Mouse (Mus musculus) hindbrain, embryonic 15.5 days (tissue): Measurements from ENCODE around the gene Igtp. TPM values are rescaled to one million over a fixed set of nuclear protein-coding genes. Genes with fewer than 3 reads are reported as not detected.
A peak's percentile ranks its signal among the peaks of the same experiment; 100 is the strongest.
"Not testable (repeated sequence)": the region's sequence is repeated elsewhere in the genome, so short reads cannot be mapped to it uniquely, and the experiment has no call there.

Source experiments
- ATAC-seq: fragments of 200-750 bp; cut with Nextera tagmentation; 2 replicates; pipeline ENCODE4 v1.8.0; 2017; ENCODE audit warnings: low read depth, moderate number of reproducible peaks, moderate TSS enrichment; ENCODE audit not compliant: low FRiP score
- H3K27ac ChIP-seq: fragments of 300-500 bp; sonication (generic); replicated peaks from 2 replicates; pipeline ENCODE4 v1.5.1; 2015; ENCODE audit warnings: mild to moderate bottlenecking, inconsistent platforms
- H3K27me3 ChIP-seq: fragments of 300-500 bp; sonication (generic); 2 replicates; pipeline ENCODE4 v1.6.1; 2015; ENCODE audit warnings: control low read depth, inconsistent platforms
- H3K36me3 ChIP-seq: fragments of 300-500 bp; sonication (generic); 2 replicates; pipeline ENCODE4 v1.6.1; 2015; ENCODE audit warnings: control low read depth, inconsistent platforms
- H3K4me1 ChIP-seq: fragments of 300-500 bp; sonication (generic); replicated peaks from 2 replicates; pipeline ENCODE4 v1.6.1; 2015; ENCODE audit warnings: control low read depth, inconsistent platforms
- H3K4me2 ChIP-seq: fragments of 300-500 bp; sonication (generic); 2 replicates; pipeline ENCODE4 v1.6.1; 2015; ENCODE audit warnings: moderate library complexity, mild to moderate bottlenecking, inconsistent platforms
- H3K4me3 ChIP-seq: fragments of 300-500 bp; sonication (generic); 2 replicates; pipeline ENCODE4 v1.5.1; 2015; ENCODE audit warnings: mild to moderate bottlenecking, inconsistent platforms
- H3K9ac ChIP-seq: fragments of 300-500 bp; sonication (generic); 2 replicates; pipeline ENCODE4 v1.6.1; 2015; ENCODE audit warnings: inconsistent platforms
- H3K9me3 ChIP-seq: fragments of 300-500 bp; sonication (generic); 2 replicates; pipeline ENCODE4 v1.6.1; 2016; ENCODE audit warnings: control low read depth, inconsistent platforms
- WGBS: fragments of 180-500 bp; shearing (Covaris S2); methylation state at CpG from one replicate; pipeline ENCODE4 v1.1.7; 2015; 5-methylcytosine and 5-hydroxymethylcytosine counted together
- polyA plus RNA-seq: library from polyadenylated mRNA; unstranded; fragments of >200 nt; fragmentation: Nextera tagmentation; extraction: Ambion mirVana; gene quantifications from 2 replicates; pipeline ENCODE4 v1.2.1, GENCODE M21; 2015

Gene Igtp
- 2.2 and 3.3 TPM in 2 replicates for polyA plus RNA-seq

GRCm38 (mm10) chr11:58199229-58200037 is at the start of gene Igtp, which contains the start of gene Irgm2:
TSS of gene Igtp (plus strand) at chr11:58199556.
TSS of gene Irgm2 (plus strand) at chr11:58199618.
- not testable (repeated sequence) for H3K27me3 ChIP-seq, ATAC-seq, H3K4me1 ChIP-seq, H3K9me3 ChIP-seq, H3K27ac ChIP-seq, H3K36me3 ChIP-seq
- H3K4me2 ChIP-seq, result peak within 1 kb of the TSS; percentile 64
- 14% methylated on average over 14 of the region's 15 CpGs for WGBS
- H3K4me3 ChIP-seq, result peak within 1 kb of the TSS; percentile 43
- peak within 1 kb of the TSS; percentile 36 for H3K9ac ChIP-seq

GRCm38 (mm10) chr11:58155458-58155857 is 43.9 kb upstream of the Igtp start:
- no peak overlapping the region for H3K4me3 ChIP-seq
- H3K9ac ChIP-seq, result no peak overlapping the region
- no peaks in the 10 kb centered on the region for H3K27me3 ChIP-seq
- WGBS, result 92% methylated on average over 9 of the region's 9 CpGs
- no peaks in the 10 kb centered on the region for H3K4me1 ChIP-seq
- no peaks in the 10 kb centered on the region for H3K9me3 ChIP-seq
- H3K4me2 ChIP-seq, result no peak overlapping the region
- H3K27ac ChIP-seq, result no peak overlapping the region
- peaks cover 68% of the 10 kb centered on the region for H3K36me3 ChIP-seq
- ATAC-seq, result no peak

- Histone ChIP-seq H3K4me3 (no peak overlapping the region), H3K36me3 (peaks cover 69% of the 10 kb centered on the region), H3K4me2 (no peak overlapping the region), H3K9me3 (no peaks in the 10 kb centered on the region), H3K27me3 (no peaks in the 10 kb centered on the region), H3K4me1 (no peaks in the 10 kb centered on the region), H3K27ac (no peak overlapping the region), H3K9ac (no peak overlapping the region)
- no peak for ATAC-seq
- 95% methylated on average over 3 of the region's 3 CpGs for WGBS
Measured at GRCm38 (mm10) chr11:58156871-58157270, 42.5 kb upstream of the Igtp start.

- 95% methylated on average over 2 of the region's 2 CpGs for WGBS
- H3K36me3 ChIP-seq, result peaks cover 51% of the 10 kb centered on the region
- no peak for ATAC-seq
- H3K27ac ChIP-seq, result no peak overlapping the region
- H3K4me2 ChIP-seq, result no peak overlapping the region
- no peak overlapping the region for H3K9ac ChIP-seq
- H3K4me3 ChIP-seq, result no peak overlapping the region
- peaks cover 11% of the 10 kb centered on the region for H3K4me1 ChIP-seq
- H3K9me3 ChIP-seq, result no peaks in the 10 kb centered on the region
- H3K27me3 ChIP-seq, result no peaks in the 10 kb centered on the region
Measured at GRCm38 (mm10) chr11:58165072-58165471, 34.3 kb upstream of the Igtp start.

- WGBS, result under 1% methylated on average over 8 of the region's 8 CpGs
- H3K9me3 ChIP-seq, result no peaks in the 10 kb centered on the region
Measured at GRCm38 (mm10) chr11:58167822-58168166, 31.6 kb upstream of the Igtp start.

GRCm38 (mm10) chr11:58168167-58168915 is 31.0 kb upstream of the Igtp start, which contains the start of gene Gemin5:
TSS of gene Gemin5 (minus strand) at chr11:58168539.
- H3K9ac ChIP-seq, result peak within 1 kb of the TSS; percentile 74
- WGBS, result 2% methylated on average over 69 of the region's 71 CpGs
- no peaks in the 10 kb centered on the region for H3K27me3 ChIP-seq
- H3K27ac ChIP-seq, result peak within 1 kb of the TSS; percentile 56
- H3K4me2 ChIP-seq, result peak within 1 kb of the TSS; percentile 70
- H3K4me3 ChIP-seq, result peak within 1 kb of the TSS; percentile 88
- peaks cover 28% of the 10 kb centered on the region for H3K4me1 ChIP-seq
- no peaks in the 10 kb centered on the region for H3K9me3 ChIP-seq
- ATAC-seq, result peak; percentile 91
- H3K36me3 ChIP-seq, result peaks cover 33% of the 10 kb centered on the region

More at GRCm38 (mm10) chr11:58167822-58168166, 31.6 kb upstream of the Igtp start:
- peak overlapping the region; percentile 70 for H3K4me2 ChIP-seq
- H3K27me3 ChIP-seq, result no peaks in the 10 kb centered on the region
- peak overlapping the region; percentile 56 for H3K27ac ChIP-seq
- peak overlapping the region; percentile 74 for H3K9ac ChIP-seq
- H3K4me1 ChIP-seq, result peaks cover 24% of the 10 kb centered on the region
- H3K4me3 ChIP-seq, result peak overlapping the region; percentile 88
- ATAC-seq, result 0 out of 2 replicates have a peak, but pooled peaks have one; percentile 2
- H3K36me3 ChIP-seq, result peaks cover 33% of the 10 kb centered on the region

GRCm38 (mm10) chr11:58169666-58170065 is 29.7 kb upstream of the Igtp start:
- H3K9ac ChIP-seq, result no peak overlapping the region
- H3K9me3 ChIP-seq, result no peaks in the 10 kb centered on the region
- H3K4me2 ChIP-seq, result no peak overlapping the region
- H3K27me3 ChIP-seq, result no peaks in the 10 kb centered on the region
- H3K4me1 ChIP-seq, result peaks cover 28% of the 10 kb centered on the region
- no peak overlapping the region for H3K27ac ChIP-seq
- H3K4me3 ChIP-seq, result no peak overlapping the region
- peaks cover 32% of the 10 kb centered on the region for H3K36me3 ChIP-seq
- 92% methylated on average over 4 of the region's 4 CpGs for WGBS
- ATAC-seq, result no peak

GRCm38 (mm10) chr11:58171459-58172091 is 27.8 kb upstream of the Igtp start, which contains the start of gene Mrpl22:
TSS of gene Mrpl22 (plus strand) at chr11:58171661.
- peak; percentile 79 for ATAC-seq
- under 1% methylated on average over 33 of the region's 34 CpGs for WGBS

GRCm38 (mm10) chr11:58179563-58179962 is 19.8 kb upstream of the Igtp start:
- whole genome bisulfite sequencing, result 20% methylated on average over 3 of the region's 3 CpGs
- no peaks in the 10 kb centered on the region for H3K9me3 ChIP-seq
- no peak overlapping the region for H3K4me2 ChIP-seq
- no peaks in the 10 kb centered on the region for H3K4me1 ChIP-seq
- H3K27me3 ChIP-seq, result no peaks in the 10 kb centered on the region
- H3K36me3 ChIP-seq, result peaks cover 42% of the 10 kb centered on the region
- no peak overlapping the region for H3K27ac ChIP-seq
- H3K4me3 ChIP-seq, result no peak overlapping the region
- no peak overlapping the region for H3K9ac ChIP-seq
- ATAC-seq, result peak; percentile 68; the same call in 1 of the 2 replicates

More at GRCm38 (mm10) chr11:58171459-58172091, 27.8 kb upstream of the Igtp start, which contains the start of gene Mrpl22:
- Histone ChIP-seq H3K36me3 (peaks cover 34% of the 10 kb centered on the region), H3K9me3 (no peaks in the 10 kb centered on the region), H3K27me3 (no peaks in the 10 kb centered on the region), H3K4me3 (peak within 1 kb of the TSS; percentile 65), H3K27ac (peak within 1 kb of the TSS; percentile 64), H3K4me1 (peaks cover 28% of the 10 kb centered on the region), H3K9ac (peak within 1 kb of the TSS; percentile 58), H3K4me2 (peak within 1 kb of the TSS; percentile 88)

GRCm38 (mm10) chr11:58179986-58180385 is 19.4 kb upstream of the Igtp start:
- not testable (repeated sequence) for ATAC-seq, H3K4me2 ChIP-seq
- peaks cover 39% of the 10 kb centered on the region for H3K36me3 ChIP-seq

GRCm38 (mm10) chr11:58180756-58181155 is 18.6 kb upstream of the Igtp start:
- 93% methylated on average over 7 of the region's 7 CpGs for WGBS
- H3K27ac ChIP-seq, result no peak overlapping the region
- peaks cover 31% of the 10 kb centered on the region for H3K36me3 ChIP-seq
- H3K4me2 ChIP-seq, result no peak overlapping the region
- no peak for ATAC-seq
- no peak overlapping the region for H3K4me3 ChIP-seq
- no peaks in the 10 kb centered on the region for H3K9me3 ChIP-seq
- no peaks in the 10 kb centered on the region for H3K27me3 ChIP-seq
- H3K4me1 ChIP-seq, result no peaks in the 10 kb centered on the region
- no peak overlapping the region for H3K9ac ChIP-seq

More at GRCm38 (mm10) chr11:58179986-58180385, 19.4 kb upstream of the Igtp start:
- not testable (repeated sequence) for H3K4me3 ChIP-seq, H3K9ac ChIP-seq, H3K9me3 ChIP-seq, H3K27me3 ChIP-seq, H3K27ac ChIP-seq, H3K4me1 ChIP-seq
- WGBS, result 94% methylated on average over 6 of the region's 6 CpGs
